ENCODE assay signal across 8 mouse cellular contexts in genomic region chr17:46552151-46552550, GRCm38 (mm10). TPM values are rescaled to one million over a fixed set of nuclear protein-coding genes. Genes with fewer than 3 reads are reported as not detected.
A peak's percentile ranks its signal among the peaks of the same experiment; 100 is the strongest.
DNase-seq lines count a peak whose midpoint lies in the region; ATAC-seq and TF ChIP-seq lines count a peak whose summit lies in the region.
"Had no signal": no experiment of that assay in that cellular context is flagged by ENCODE, and none has a peak within 500 bp of the region (broad histone marks: within the 10 kb centered on the region; RNA-seq: fewer than 3 reads in every experiment).

No protein-coding gene starts in this region.

- H3K9me3 ChIP-seq in forebrain, embryonic 13.5 days (replicated peaks): no peaks in the 10 kb centered on the region
- no peaks in the 10 kb centered on the region for H3K9me3 ChIP-seq in intestine, embryonic 14.5 days (ENCODE audit: control insufficient read depth, low read length)
- no peaks in the 10 kb centered on the region for H3K9me3 ChIP-seq in neural tube, embryonic 13.5 days

- H3K36me3 ChIP-seq in forebrain, embryonic 13.5 days (ENCODE audit: poor library complexity, severe bottlenecking): peaks cover 45% of the 10 kb centered on the region
- H3K36me3 ChIP-seq in intestine, embryonic 14.5 days (ENCODE audit: control insufficient read depth, insufficient read depth, low read length): peaks cover 52% of the 10 kb centered on the region
- H3K36me3 ChIP-seq in neural tube, embryonic 13.5 days: peaks cover 50% of the 10 kb centered on the region

- H3K4me2 ChIP-seq in forebrain, embryonic 13.5 days: peak overlapping the region; percentile 94
- H3K4me2 ChIP-seq in intestine, embryonic 14.5 days (ENCODE audit: low read length): peak overlapping the region; percentile 75; the same call in 1 of the 2 replicates
- peak overlapping the region; percentile 94 for H3K4me2 ChIP-seq in neural tube, embryonic 13.5 days

- DNase-seq in layer of hippocampus, adult 2 months (ENCODE audit: low spot score in 2 of 2): no peak
- no peak for DNase-seq in layer of hippocampus, adult 11-12 months (ENCODE audit: low spot score)
- no peak for DNase-seq in intestine, embryonic 14.5 days (ENCODE audit: low spot score)
- DNase-seq in left cerebral cortex, adult 8-10 months (ENCODE audit: low spot score in 2 of 2): no peak
- DNase-seq in kidney, postnatal 36 days: no peak

- ATAC-seq in forebrain, embryonic 13.5 days: no peak
- no peak for ATAC-seq in intestine, embryonic 14.5 days (replicated peaks; ENCODE audit: low FRiP score, low TSS enrichment, low read depth)
- no peak for ATAC-seq in neural tube, embryonic 13.5 days (ENCODE audit: low read depth)

- H3K27ac ChIP-seq in layer of hippocampus, adult 2 months: peak overlapping the region; percentile 46; the same call in 1 of the 2 replicates
- no peak overlapping the region for H3K27ac ChIP-seq in forebrain, embryonic 13.5 days
- peak overlapping the region; percentile 97 for H3K27ac ChIP-seq in intestine, embryonic 14.5 days (ENCODE audit: low read depth)
- peak overlapping the region; percentile 29; the same call in 1 of the 2 replicates for H3K27ac ChIP-seq in neural tube, embryonic 13.5 days (replicated peaks)

- H3K9ac ChIP-seq in forebrain, embryonic 13.5 days: 0 out of 2 replicates have a peak overlapping the region, but pooled peaks have one; percentile 26
- peak overlapping the region; percentile 5; the same call in 1 of the 2 replicates for H3K9ac ChIP-seq in intestine, embryonic 14.5 days (ENCODE audit: low read length)
- H3K9ac ChIP-seq in neural tube, embryonic 13.5 days: peak overlapping the region; percentile 49

- TF ChIP-seq CTCF in layer of hippocampus, adult 2 months (conservative IDR thresholded peaks at IDR 0.05): no peak

- WGBS in forebrain, embryonic 13.5 days: 87% methylated on average over 7 of the region's 7 CpGs
- WGBS in intestine, embryonic 14.5 days: 80% methylated on average over 7 of the region's 7 CpGs
- WGBS in neural tube, embryonic 13.5 days: 84% methylated on average over 7 of the region's 7 CpGs

- peak overlapping the region; percentile 90 for H3K4me3 ChIP-seq in layer of hippocampus, adult 2 months
- H3K4me3 ChIP-seq in forebrain, embryonic 13.5 days: no peak overlapping the region; the same call in 1 of the 2 replicates
- 0 out of 2 replicates have a peak overlapping the region, but pooled peaks have one; percentile 93 for H3K4me3 ChIP-seq in intestine, embryonic 14.5 days (ENCODE audit: low read depth, low read length)
- H3K4me3 ChIP-seq in neural tube, embryonic 13.5 days: peak overlapping the region; percentile 98; the same call in 1 of the 2 replicates

- peaks cover 39% of the 10 kb centered on the region for H3K4me1 ChIP-seq in forebrain, embryonic 13.5 days
- H3K4me1 ChIP-seq in intestine, embryonic 14.5 days (replicated peaks; ENCODE audit: control insufficient read depth, insufficient read depth, low read length): peaks cover 37% of the 10 kb centered on the region
- peaks cover 44% of the 10 kb centered on the region for H3K4me1 ChIP-seq in neural tube, embryonic 13.5 days (replicated peaks)

- peaks cover 9% of the 10 kb centered on the region for H3K27me3 ChIP-seq in forebrain, embryonic 13.5 days
- H3K27me3 ChIP-seq in intestine, embryonic 14.5 days (replicated peaks; ENCODE audit: control insufficient read depth, insufficient read depth, low read length): no peaks in the 10 kb centered on the region
- peaks cover 9% of the 10 kb centered on the region; the same call in 1 of the 2 replicates for H3K27me3 ChIP-seq in neural tube, embryonic 13.5 days
- H3K27me3 ChIP-seq: Patski had no signal

RNA-seq across cellular contexts. Expression of gene Srf, which starts 3.8 kb away (rescaled TPM):
- total RNA-seq in layer of hippocampus, adult 2 months (2021): 10 to 100 TPM; 75.7 to 90.9 TPM
- 4.2 and 4.4 TPM in 2 replicates for polyA plus RNA-seq in forebrain, embryonic 13.5 days (2015; fragmentation: Nextera tagmentation; extraction: Ambion mirVana)
- 11.9 and 12.4 TPM in 2 replicates for polyA plus RNA-seq in intestine, embryonic 14.5 days (2014; fragmentation: Nextera tagmentation; extraction: Ambion mirVana)
- 4.7 and 5.4 TPM in 2 replicates for polyA plus RNA-seq in neural tube, embryonic 13.5 days (2015; fragmentation: Nextera tagmentation; extraction: Ambion mirVana)
- 10 to 100 TPM; 57.3 to 61.0 (median 60.6) TPM for total RNA-seq in left cerebral cortex, adult 8-10 months (2022)

RNA-seq across cellular contexts. Expression of gene Cul9, which starts 6.0 kb away (rescaled TPM):
- total RNA-seq in layer of hippocampus, adult 2 months (2021): 10 to 100 TPM; 66.1 to 68.4 TPM
- 9.8 and 12.4 TPM in 2 replicates for polyA plus RNA-seq in forebrain, embryonic 13.5 days (2015; fragmentation: Nextera tagmentation; extraction: Ambion mirVana)
- polyA plus RNA-seq in intestine, embryonic 14.5 days (2014; fragmentation: Nextera tagmentation; extraction: Ambion mirVana): 3.8 and 3.9 TPM in 2 replicates
- 16.4 and 17.0 TPM in 2 replicates for polyA plus RNA-seq in neural tube, embryonic 13.5 days (2015; fragmentation: Nextera tagmentation; extraction: Ambion mirVana)
- total RNA-seq in left cerebral cortex, adult 8-10 months (2022): 10 to 100 TPM; 62.1 to 68.2 (median 66.4) TPM

RNA-seq across cellular contexts. Expression of gene Dnph1, which starts 55.6 kb away (rescaled TPM):
- 1 to 10 TPM; 4.8 to 6.2 TPM for total RNA-seq in layer of hippocampus, adult 2 months (2021)
- 51.2 and 59.0 TPM in 2 replicates for polyA plus RNA-seq in forebrain, embryonic 13.5 days (2015; fragmentation: Nextera tagmentation; extraction: Ambion mirVana)
- 58.4 and 64.4 TPM in 2 replicates for polyA plus RNA-seq in intestine, embryonic 14.5 days (2014; fragmentation: Nextera tagmentation; extraction: Ambion mirVana)
- 19.0 and 19.2 TPM in 2 replicates for polyA plus RNA-seq in neural tube, embryonic 13.5 days (2015; fragmentation: Nextera tagmentation; extraction: Ambion mirVana)
- 1 to 10 TPM; 3.0 to 5.4 (median 4.8) TPM for total RNA-seq in left cerebral cortex, adult 8-10 months (2022)
